Mouse (Mus musculus) T-helper 17 cell (primary cell): ENCODE results near the gene Tas2r110.

ENCODE experiments used
- in situ Hi-C, 2 experiments: fragments of 300-600 bp; cut with MboI, MseI; formaldehyde crosslinking; loops; 1 replicate in 1 of 2; 2 replicates in 1 of 2; pipeline ENCODE4 v1.15.1; 2025; ENCODE audit warnings: high pct_unique_total_duplicates in 2 of 2

Tas2r110 gene

DNA sequence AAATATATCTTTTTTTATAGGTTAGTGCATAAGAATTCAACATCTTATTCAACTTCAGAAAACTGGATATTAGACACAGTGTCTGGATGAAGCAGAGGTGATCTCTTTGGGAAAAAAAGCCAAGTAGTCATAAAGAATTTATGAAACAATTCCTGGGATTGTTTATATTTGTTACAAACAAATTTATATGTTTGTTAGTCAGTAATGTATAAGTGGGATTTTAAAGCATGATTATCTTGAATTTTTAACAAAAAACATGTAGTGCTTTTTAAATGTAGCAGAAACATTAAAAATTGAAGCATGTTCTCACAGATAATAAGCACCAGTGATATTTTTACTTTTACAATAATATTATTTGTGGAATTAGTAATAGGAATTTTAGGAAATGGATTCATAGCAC, at the start of gene Tas2r110:
TSS of gene Tas2r110 (plus strand) at position 301 of the 400 bp plus-strand sequence.
- in situ Hi-C loops, result no loop called here

DNA sequence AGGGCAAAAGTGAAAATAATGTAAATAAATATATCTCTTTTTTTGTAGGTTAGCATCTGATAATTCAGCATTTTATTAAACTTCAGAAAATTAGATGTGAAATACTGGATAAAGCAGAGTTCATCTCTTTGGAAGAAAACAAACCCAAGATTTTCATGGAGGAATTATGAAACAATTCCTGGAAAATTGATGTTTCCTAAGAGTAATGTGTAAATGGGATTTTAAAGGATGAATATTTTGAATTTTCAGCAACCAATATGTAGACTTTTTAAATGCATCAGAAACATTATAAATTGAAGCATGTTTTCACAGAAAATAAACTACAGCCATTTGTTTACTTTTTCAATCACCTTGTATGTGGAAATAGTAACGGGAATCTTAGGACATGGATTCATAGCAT, 21.0 kb upstream of the Tas2r110 start, which contains the start of gene Tas2r123:
TSS of gene Tas2r123 (plus strand) at position 301 of the 400 bp plus-strand sequence.
- in situ Hi-C loops, result loop anchor here in 1 of 2 experiments (5.0 kb wide), 1 partner anchor 150 kb away; no protein-coding TSS in a partner anchor

DNA sequence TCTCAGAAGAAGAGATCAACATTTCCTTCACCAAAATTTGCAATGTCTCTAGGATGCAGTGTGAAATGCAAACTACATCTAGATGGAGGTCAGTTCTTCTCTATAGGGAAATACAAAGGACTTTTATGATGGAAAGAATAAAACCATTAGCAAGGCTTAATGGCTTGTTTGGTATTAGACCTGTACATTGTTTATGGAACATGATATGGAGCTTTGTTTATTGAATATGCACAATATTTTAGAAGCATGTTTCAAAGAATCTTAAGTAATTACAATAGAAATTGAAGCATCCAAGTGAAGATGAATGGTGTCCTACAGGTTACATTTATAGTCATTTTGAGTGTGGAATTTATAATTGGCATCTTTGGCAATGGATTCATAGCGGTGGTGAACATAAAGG, 12.7 kb upstream of the Tas2r110 start, which contains the start of gene Tas2r116:
TSS of gene Tas2r116 (plus strand) at position 301 of the 400 bp plus-strand sequence.
- in situ Hi-C loops, result no loop called here

DNA sequence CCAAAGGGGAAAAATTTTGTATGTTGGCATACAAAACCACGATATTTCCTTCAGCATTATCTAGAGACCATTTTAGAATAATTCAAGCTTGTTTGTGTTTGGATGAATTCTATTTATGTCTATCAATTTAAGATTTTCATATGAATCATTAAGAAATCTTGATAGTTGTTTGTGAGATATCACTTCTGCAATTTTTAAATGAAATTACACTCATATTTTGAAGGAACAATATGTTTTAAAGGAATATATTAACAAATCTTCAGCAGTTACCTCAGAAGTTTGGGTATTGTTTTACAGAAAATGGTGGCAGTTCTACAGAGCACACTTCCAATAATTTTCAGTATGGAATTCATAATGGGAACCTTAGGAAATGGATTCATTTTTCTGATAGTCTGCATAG, 24.9 kb downstream of the Tas2r110 start, which contains the start of gene Tas2r113:
TSS of gene Tas2r113 (plus strand) at position 301 of the 400 bp plus-strand sequence.
- in situ Hi-C loops, result no loop called here

DNA sequence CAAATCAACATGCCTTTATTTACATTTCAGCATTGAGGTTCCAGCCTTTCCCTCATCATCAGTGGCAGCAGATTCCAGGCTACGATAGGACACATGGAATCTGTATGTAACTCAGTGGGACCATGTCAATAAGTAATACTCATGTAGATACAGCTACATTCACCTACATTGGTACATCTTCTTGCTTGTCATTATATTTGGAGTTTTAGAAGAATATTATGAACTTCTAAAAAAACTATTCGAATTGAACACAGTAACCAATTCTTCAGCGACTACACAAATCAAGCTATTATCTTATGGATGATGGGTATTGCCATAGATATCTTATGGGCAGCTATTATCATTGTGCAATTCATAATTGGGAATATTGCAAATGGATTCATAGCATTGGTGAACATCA, 41.5 kb downstream of the Tas2r110 start, which contains the start of gene Tas2r125:
TSS of gene Tas2r125 (plus strand) at position 301 of the 400 bp plus-strand sequence.
- in situ Hi-C loops, result no loop called here
